Mouse (Mus musculus): Measurements from ENCODE around the gene Cenpm. TPM values are rescaled to one million over a fixed set of nuclear protein-coding genes. Genes with fewer than 3 reads are reported as not detected.
A peak's percentile ranks its signal among the peaks of the same experiment; 100 is the strongest.

Gene Cenpm
- total and polyA plus RNA-seq, 3 experiments: 13.7 to 103 (median 70.7) TPM

DNA sequence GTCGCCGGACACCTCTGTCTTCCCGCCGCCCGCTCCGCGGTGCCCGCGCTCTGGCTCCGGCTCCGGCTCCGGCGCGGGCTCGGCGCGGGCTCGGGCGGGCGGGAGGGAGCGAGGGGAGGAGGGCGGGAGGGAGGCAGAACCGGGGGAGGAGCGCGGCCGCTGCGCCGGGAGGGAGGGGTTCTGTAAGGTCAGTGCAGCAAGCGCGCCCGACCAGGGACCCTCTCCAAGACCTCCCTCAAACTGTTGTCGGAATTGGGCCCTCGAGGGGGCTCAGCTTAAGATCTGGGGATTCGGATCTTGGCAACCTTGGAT is 31.8 kb downstream of the Cenpm start, which contains the start of gene Shisa8:
Gene Shisa8 (minus strand): TSS at position 64 of the 312 bp plus-strand sequence.
- peaks cover 21% of the 10 kb centered on the region for H3K36me3 ChIP-seq (replicated peaks)
- DNase-seq (ENCODE audit: low spot score) (no peak), ATAC-seq (ENCODE audit: extremely low read depth, insufficient number of reproducible peaks, low FRiP score, poor library complexity, severe bottlenecking) (no peak)
- TF ChIP-seq POLR2AphosphoS5 (IDR thresholded peaks at IDR 0.05; ENCODE audit: insufficient replicate concordance, low read depth, low read length): no peak
- no peak for TF ChIP-seq CTCF (IDR thresholded peaks at IDR 0.05; ENCODE audit: low read depth, low read length)
- TF ChIP-seq GATA1 (IDR thresholded peaks at IDR 0.05; ENCODE audit: borderline replicate concordance, low read length): no peak
- TF ChIP-seq TAL1 (conservative IDR thresholded peaks at IDR 0.05; ENCODE audit: low read depth, low read length): no peak
- TF ChIP-seq GATA2 (IDR thresholded peaks at IDR 0.05; ENCODE audit: borderline replicate concordance, low read depth, low read length): no peak
- H3K27me3 ChIP-seq (ENCODE audit: insufficient read depth, low read length): peaks cover 66% of the 10 kb centered on the region
- peaks cover 19% of the 10 kb centered on the region for H3K9me3 ChIP-seq (replicated peaks)
- peak within 1 kb of the TSS; percentile 30; the same call in 1 of the 2 replicates for H3K4me3 ChIP-seq (ENCODE audit: low read depth, low read length)
- H3K4me1 ChIP-seq (ENCODE audit: insufficient read depth, low read depth, low read length): peaks cover 4% of the 10 kb centered on the region

DNA sequence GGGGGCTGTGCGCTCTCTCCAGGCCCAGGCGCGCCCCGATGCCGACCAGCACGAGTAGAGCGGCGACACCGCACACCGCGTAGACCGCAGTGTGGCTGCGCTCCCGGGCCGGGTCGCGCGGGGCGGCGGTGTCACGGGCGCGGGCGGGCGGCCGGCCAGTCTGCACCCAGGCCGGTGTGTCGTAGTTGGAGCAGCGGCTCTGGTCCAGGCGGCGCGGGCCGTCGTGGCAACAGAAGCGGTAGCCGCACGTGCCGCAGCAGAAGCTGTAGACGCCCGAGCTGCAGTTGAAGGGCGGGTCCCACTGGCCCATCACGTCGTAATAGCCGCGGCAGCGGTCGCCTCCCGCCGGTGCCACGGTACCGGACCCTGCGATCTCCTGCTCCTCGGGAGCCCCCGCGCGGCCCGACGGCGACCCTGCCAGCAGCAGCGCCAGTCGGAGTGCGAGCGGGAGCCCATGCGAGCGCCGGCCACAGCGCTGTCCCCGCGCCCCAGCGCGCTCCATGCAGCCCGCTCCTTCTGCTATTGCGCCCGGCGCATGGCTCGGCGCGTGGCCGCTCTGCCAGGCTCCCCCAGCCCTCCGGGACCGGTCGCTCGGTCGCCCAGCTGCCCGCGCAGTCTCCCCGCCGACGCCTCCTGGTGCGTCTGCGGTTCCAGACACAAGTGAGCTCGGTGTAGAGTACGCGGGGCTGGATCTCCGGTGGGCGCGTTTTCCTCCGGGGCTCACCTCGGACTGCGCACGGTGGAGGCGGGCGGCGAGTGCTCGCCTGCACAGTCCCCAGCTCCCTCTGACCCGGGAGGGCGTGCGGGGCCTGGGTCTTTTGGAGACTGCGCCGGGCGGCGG is 32.4 kb downstream of the Cenpm start:
- Histone ChIP-seq H3K9me3 (replicated peaks) (peaks cover 22% of the 10 kb centered on the region), H3K4me1 (ENCODE audit: insufficient read depth, low read depth, low read length) (peaks cover under 1% of the 10 kb centered on the region), H3K36me3 (replicated peaks) (peaks cover 27% of the 10 kb centered on the region), H3K4me3 (ENCODE audit: low read depth, low read length) (peak overlapping the region; percentile 30; the same call in 1 of the 2 replicates), H3K27me3 (ENCODE audit: insufficient read depth, low read length) (peaks cover 61% of the 10 kb centered on the region)
- TF ChIP-seq TAL1 (conservative IDR thresholded peaks at IDR 0.05; ENCODE audit: low read depth, low read length) (no peak), GATA1 (IDR thresholded peaks at IDR 0.05; ENCODE audit: borderline replicate concordance, low read length) (no peak), CTCF (IDR thresholded peaks at IDR 0.05; ENCODE audit: low read depth, low read length) (no peak), POLR2AphosphoS5 (IDR thresholded peaks at IDR 0.05; ENCODE audit: insufficient replicate concordance, low read depth, low read length) (no peak), GATA2 (IDR thresholded peaks at IDR 0.05; ENCODE audit: borderline replicate concordance, low read depth, low read length) (no peak)
- ATAC-seq (ENCODE audit: extremely low read depth, insufficient number of reproducible peaks, low FRiP score, poor library complexity, severe bottlenecking): no peak
- DNase-seq (ENCODE audit: low spot score): no peak

DNA sequence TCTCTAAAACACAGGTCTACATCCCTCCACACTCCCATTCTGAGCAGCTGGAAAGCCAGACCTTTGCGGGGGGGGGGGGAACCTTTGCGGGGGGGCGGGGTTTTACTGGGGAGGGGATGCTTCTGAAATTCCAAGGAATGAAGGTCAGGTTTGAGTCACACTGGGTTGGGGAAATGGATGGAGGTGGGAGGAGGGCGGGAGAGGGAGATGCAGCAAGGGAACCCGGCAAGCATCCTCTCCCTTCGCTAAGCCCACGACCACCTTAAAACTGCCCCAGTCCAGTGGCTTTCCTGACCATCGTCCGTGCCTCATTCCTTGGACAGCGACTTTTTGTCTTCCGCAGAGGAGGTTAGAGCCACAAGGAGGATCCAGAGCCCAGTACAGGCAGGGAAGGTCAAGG is 33.3 kb downstream of the Cenpm start:
- no peak overlapping the region for H3K4me3 ChIP-seq (ENCODE audit: low read depth, low read length)

DNA sequence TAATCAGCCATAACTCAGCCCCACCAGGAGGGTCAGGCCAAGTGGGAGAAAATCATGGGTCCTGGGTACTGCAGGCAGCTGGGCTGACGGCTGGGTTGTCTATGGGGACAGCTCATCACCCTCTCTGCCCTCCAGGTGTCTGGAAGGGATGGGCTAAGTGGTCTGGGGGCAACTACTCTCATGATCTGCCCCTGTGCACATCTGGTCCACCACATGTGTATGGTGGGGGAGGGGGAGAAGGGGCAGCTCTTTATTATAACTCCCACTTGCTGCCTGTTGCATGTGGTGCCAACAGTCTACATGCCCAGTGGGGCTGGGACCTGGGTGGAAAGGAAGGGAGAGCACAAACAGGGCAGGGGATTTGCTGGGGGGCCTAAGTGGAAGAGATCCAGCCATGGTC is 33.7 kb downstream of the Cenpm start:
- Histone ChIP-seq H3K36me3 (replicated peaks) (peaks cover 40% of the 10 kb centered on the region), H3K4me1 (ENCODE audit: insufficient read depth, low read depth, low read length) (no peaks in the 10 kb centered on the region), H3K9me3 (replicated peaks) (peaks cover 31% of the 10 kb centered on the region), H3K27me3 (ENCODE audit: insufficient read depth, low read length) (peaks cover 48% of the 10 kb centered on the region), H3K4me3 (ENCODE audit: low read depth, low read length) (no peak overlapping the region)
- DNase-seq (ENCODE audit: low spot score): no peak
- TF ChIP-seq CTCF (IDR thresholded peaks at IDR 0.05; ENCODE audit: low read depth, low read length): no peak
- no peak for TF ChIP-seq POLR2AphosphoS5 (IDR thresholded peaks at IDR 0.05; ENCODE audit: insufficient replicate concordance, low read depth, low read length)
- TF ChIP-seq TAL1 (conservative IDR thresholded peaks at IDR 0.05; ENCODE audit: low read depth, low read length): no peak
- TF ChIP-seq GATA1 (IDR thresholded peaks at IDR 0.05; ENCODE audit: borderline replicate concordance, low read length): no peak
- TF ChIP-seq GATA2 (IDR thresholded peaks at IDR 0.05; ENCODE audit: borderline replicate concordance, low read depth, low read length): no peak
- ATAC-seq (ENCODE audit: extremely low read depth, insufficient number of reproducible peaks, low FRiP score, poor library complexity, severe bottlenecking): no peak

More for the DNA sequence above, 33.3 kb downstream of the Cenpm start:
- no peaks in the 10 kb centered on the region for H3K4me1 ChIP-seq (ENCODE audit: insufficient read depth, low read depth, low read length)
- DNase-seq (ENCODE audit: low spot score) (no peak), ATAC-seq (ENCODE audit: extremely low read depth, insufficient number of reproducible peaks, low FRiP score, poor library complexity, severe bottlenecking) (no peak)
- TF ChIP-seq TAL1 (conservative IDR thresholded peaks at IDR 0.05; ENCODE audit: low read depth, low read length): no peak
- no peak for TF ChIP-seq CTCF (IDR thresholded peaks at IDR 0.05; ENCODE audit: low read depth, low read length)
- H3K27me3 ChIP-seq (ENCODE audit: insufficient read depth, low read length): peaks cover 53% of the 10 kb centered on the region
- H3K9me3 ChIP-seq (replicated peaks): peaks cover 31% of the 10 kb centered on the region
- H3K36me3 ChIP-seq (replicated peaks): peaks cover 35% of the 10 kb centered on the region

DNA sequence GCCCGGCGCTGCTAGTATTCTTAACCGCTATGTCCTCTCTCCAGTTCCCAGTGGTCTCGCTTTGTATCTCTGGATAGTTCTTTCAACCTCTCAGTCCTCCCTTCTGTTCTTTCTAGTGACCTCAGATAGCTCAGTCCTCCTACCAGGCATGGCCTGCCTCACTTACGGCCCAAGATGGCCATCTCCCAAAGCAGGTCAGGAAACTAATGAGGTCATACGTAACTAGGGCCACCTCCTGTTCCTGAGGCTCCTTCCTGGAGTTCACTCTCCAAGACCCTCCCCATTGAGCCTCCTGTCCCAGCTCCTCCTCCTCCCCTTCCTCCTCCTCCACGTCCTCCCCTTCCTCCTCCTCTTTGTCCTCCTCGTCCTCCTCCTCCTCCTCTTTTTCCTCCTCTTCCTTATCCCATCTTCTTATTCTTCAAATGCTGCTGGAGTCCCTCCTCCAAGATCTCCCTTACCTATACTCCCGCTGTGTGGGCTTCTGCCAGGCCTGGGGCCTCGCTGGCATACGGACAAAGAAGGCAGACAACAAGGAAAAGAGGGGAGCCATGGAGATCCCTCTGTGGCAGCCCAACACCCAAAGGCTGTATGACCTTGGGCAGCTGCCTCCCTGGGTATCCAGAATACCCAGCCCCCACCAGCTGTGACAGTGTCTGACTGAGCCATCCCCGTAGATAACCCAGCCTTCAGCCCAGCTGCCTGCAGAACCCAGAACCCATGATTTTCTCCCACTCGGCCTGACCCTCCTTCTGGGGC is 35.1 kb downstream of the Cenpm start:
- DNase-seq (ENCODE audit: low spot score) (no peak), ATAC-seq (ENCODE audit: extremely low read depth, insufficient number of reproducible peaks, low FRiP score, poor library complexity, severe bottlenecking) (no peak)
- H3K36me3 ChIP-seq (replicated peaks): peaks cover 54% of the 10 kb centered on the region
- no peaks in the 10 kb centered on the region for H3K4me1 ChIP-seq (ENCODE audit: insufficient read depth, low read depth, low read length)
- peaks cover 35% of the 10 kb centered on the region for H3K27me3 ChIP-seq (ENCODE audit: insufficient read depth, low read length)
- H3K9me3 ChIP-seq (replicated peaks): peaks cover 31% of the 10 kb centered on the region
- no peak for TF ChIP-seq TAL1 (conservative IDR thresholded peaks at IDR 0.05; ENCODE audit: low read depth, low read length)
- TF ChIP-seq CTCF (IDR thresholded peaks at IDR 0.05; ENCODE audit: low read depth, low read length): no peak
- no peak for TF ChIP-seq GATA1 (IDR thresholded peaks at IDR 0.05; ENCODE audit: borderline replicate concordance, low read length)
- no peak for TF ChIP-seq GATA2 (IDR thresholded peaks at IDR 0.05; ENCODE audit: borderline replicate concordance, low read depth, low read length)
- TF ChIP-seq POLR2AphosphoS5 (IDR thresholded peaks at IDR 0.05; ENCODE audit: insufficient replicate concordance, low read depth, low read length): no peak
- H3K4me3 ChIP-seq (ENCODE audit: low read depth, low read length): no peak overlapping the region

DNA sequence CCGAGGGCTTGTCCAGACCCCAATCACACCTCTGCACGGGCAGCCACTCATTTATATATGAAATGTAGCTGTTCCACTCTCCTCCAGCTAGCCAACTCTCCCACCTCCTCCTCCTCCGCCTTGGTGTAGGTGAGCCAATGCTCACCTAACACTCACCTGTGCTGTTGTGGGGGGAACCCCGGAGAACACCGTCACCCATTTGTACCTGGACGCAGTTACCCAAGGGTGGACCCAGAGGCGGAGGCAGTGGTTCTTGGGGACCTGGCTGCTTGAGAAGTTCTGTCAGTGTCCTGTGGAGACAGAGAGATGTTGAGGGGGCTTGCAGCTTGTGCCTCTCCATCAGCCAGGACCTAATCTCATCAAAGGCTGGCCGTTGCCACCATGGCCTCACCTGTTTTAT is 36.2 kb downstream of the Cenpm start:
- ATAC-seq (ENCODE audit: extremely low read depth, insufficient number of reproducible peaks, low FRiP score, poor library complexity, severe bottlenecking) (no peak), DNase-seq (ENCODE audit: low spot score) (no peak)
- peaks cover 65% of the 10 kb centered on the region for H3K36me3 ChIP-seq (replicated peaks)

More for the DNA sequence above, 36.2 kb downstream of the Cenpm start:
- no peak for TF ChIP-seq GATA2 (IDR thresholded peaks at IDR 0.05; ENCODE audit: borderline replicate concordance, low read depth, low read length)
- TF ChIP-seq CTCF (IDR thresholded peaks at IDR 0.05; ENCODE audit: low read depth, low read length): no peak
- no peak for TF ChIP-seq GATA1 (IDR thresholded peaks at IDR 0.05; ENCODE audit: borderline replicate concordance, low read length)
- no peak for TF ChIP-seq POLR2AphosphoS5 (IDR thresholded peaks at IDR 0.05; ENCODE audit: insufficient replicate concordance, low read depth, low read length)
- Histone ChIP-seq H3K4me1 (ENCODE audit: insufficient read depth, low read depth, low read length) (no peaks in the 10 kb centered on the region), H3K27me3 (ENCODE audit: insufficient read depth, low read length) (peaks cover 28% of the 10 kb centered on the region), H3K4me3 (ENCODE audit: low read depth, low read length) (no peak overlapping the region), H3K9me3 (replicated peaks) (peaks cover 31% of the 10 kb centered on the region)

Measured in G1E (cell line).